Mouse (Mus musculus) forebrain, embryonic 14.5 days (tissue): ENCODE data around the gene Prkcd. TPM values are rescaled to one million over a fixed set of nuclear protein-coding genes. Genes with fewer than 3 reads are reported as not detected.

Source experiments
- ATAC-seq: fragments of 200-750 bp; cut with Nextera tagmentation; 2 replicates; pipeline ENCODE4 v1.8.0; 2017; ENCODE audit warnings: mild to moderate bottlenecking, moderate library complexity
- DNase-seq: peaks from one replicate; pipeline ENCODE4 v3.0.0-alpha.2; 2015; ENCODE audit warnings: low spot score
- H3K27ac ChIP-seq: fragments of 300-500 bp; sonication (generic); 2 replicates; pipeline ENCODE4 v1.5.1; 2014; ENCODE audit warnings: low read depth, mild to moderate bottlenecking, control low read depth, low read length, moderate library complexity
- H3K27me3 ChIP-seq: fragments of 300-500 bp; sonication (generic); replicated peaks from 2 replicates; pipeline ENCODE4 v1.6.1; 2014; ENCODE audit warnings: low read length, control low read depth, mixed read lengths; ENCODE audit not compliant: control insufficient read depth, insufficient read depth
- H3K36me3 ChIP-seq: fragments of 300-500 bp; sonication (generic); 2 replicates; pipeline ENCODE4 v1.6.1; 2014; ENCODE audit warnings: low read length, control low read depth; ENCODE audit not compliant: control insufficient read depth, insufficient read depth
- H3K4me1 ChIP-seq: fragments of 300-500 bp; sonication (generic); 2 replicates; pipeline ENCODE4 v1.6.1; 2014; ENCODE audit warnings: antibody characterized with exemption, low read length, control low read depth; ENCODE audit not compliant: control insufficient read depth, insufficient read depth
- H3K4me2 ChIP-seq: fragments of 300-500 bp; sonication (generic); 2 replicates; pipeline ENCODE4 v1.6.1; 2014; ENCODE audit warnings: mild to moderate bottlenecking, control low read depth, low read length
- H3K4me3 ChIP-seq: fragments of 300-500 bp; sonication (generic); 2 replicates; pipeline ENCODE4 v1.5.1; 2014; ENCODE audit warnings: low read depth, low read length, control low read depth
- H3K9ac ChIP-seq: fragments of 300-500 bp; sonication (generic); 2 replicates; pipeline ENCODE4 v1.6.1; 2014; ENCODE audit warnings: mild to moderate bottlenecking, low read length, control low read depth, moderate library complexity
- H3K9me3 ChIP-seq: fragments of 300-500 bp; sonication (generic); replicated peaks from 2 replicates; pipeline ENCODE4 v1.6.1; 2016; ENCODE audit warnings: low read length, control low read depth, mixed read lengths; ENCODE audit not compliant: control insufficient read depth
- WGBS: fragments of 180-500 bp; shearing (Covaris S2); extraction: QIAGEN DNeasy Blood & Tissue Kit; methylation state at CpG from one replicate; pipeline ENCODE4 v1.1.7; 2014; 5-methylcytosine and 5-hydroxymethylcytosine counted together
- microRNA-seq: library from miRNA; unstranded; fragments of <30 nt; microRNA quantifications from one replicate; pipeline ENCODE4, GENCODE M21; 2016
- polyA plus RNA-seq: library from polyadenylated mRNA; unstranded; fragments of >200 nt; fragmentation: Nextera tagmentation; extraction: Ambion mirVana; gene quantifications from 2 replicates; pipeline ENCODE4 v1.2.1, GENCODE M21; 2014

Gene Prkcd
- polyA plus RNA-seq, 1 experiment from 2014 or later = 17.9 TPM

DNA sequence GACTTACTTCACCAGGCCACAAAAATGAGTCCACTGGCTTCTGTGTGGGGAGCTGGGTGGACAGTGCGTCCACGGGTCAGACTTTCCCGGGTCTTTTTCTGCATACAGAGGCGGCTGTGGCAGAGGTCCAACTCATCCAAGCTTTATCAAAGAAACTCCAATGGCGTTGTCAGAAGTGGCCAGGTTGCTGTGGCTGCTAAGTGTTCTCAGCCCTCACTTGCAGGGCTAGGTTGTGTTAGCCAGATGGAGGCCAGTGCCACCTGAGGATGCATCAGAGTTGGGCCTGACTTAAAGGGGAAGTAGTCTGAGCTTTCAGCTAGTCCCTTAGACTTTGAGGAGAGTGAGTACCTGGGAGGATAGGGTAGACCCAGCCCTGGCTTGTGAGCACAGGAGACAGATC, 74.5 kb downstream of the Prkcd start:
- DNase-seq (no peak), ATAC-seq (no peak)
- Histone ChIP-seq H3K27me3 (no peaks in the 10 kb centered on the region), H3K4me1 (peaks cover 23% of the 10 kb centered on the region), H3K9me3 (no peaks in the 10 kb centered on the region), H3K9ac (peak overlapping the region; percentile 90; the same call in 1 of the 2 replicates), H3K36me3 (peaks cover 11% of the 10 kb centered on the region), H3K4me3 (peak overlapping the region; percentile 77), H3K27ac (no peak overlapping the region), H3K4me2 (peak overlapping the region; percentile 80)
- WGBS = 34% methylated on average over 5 of the region's 5 CpGs

DNA sequence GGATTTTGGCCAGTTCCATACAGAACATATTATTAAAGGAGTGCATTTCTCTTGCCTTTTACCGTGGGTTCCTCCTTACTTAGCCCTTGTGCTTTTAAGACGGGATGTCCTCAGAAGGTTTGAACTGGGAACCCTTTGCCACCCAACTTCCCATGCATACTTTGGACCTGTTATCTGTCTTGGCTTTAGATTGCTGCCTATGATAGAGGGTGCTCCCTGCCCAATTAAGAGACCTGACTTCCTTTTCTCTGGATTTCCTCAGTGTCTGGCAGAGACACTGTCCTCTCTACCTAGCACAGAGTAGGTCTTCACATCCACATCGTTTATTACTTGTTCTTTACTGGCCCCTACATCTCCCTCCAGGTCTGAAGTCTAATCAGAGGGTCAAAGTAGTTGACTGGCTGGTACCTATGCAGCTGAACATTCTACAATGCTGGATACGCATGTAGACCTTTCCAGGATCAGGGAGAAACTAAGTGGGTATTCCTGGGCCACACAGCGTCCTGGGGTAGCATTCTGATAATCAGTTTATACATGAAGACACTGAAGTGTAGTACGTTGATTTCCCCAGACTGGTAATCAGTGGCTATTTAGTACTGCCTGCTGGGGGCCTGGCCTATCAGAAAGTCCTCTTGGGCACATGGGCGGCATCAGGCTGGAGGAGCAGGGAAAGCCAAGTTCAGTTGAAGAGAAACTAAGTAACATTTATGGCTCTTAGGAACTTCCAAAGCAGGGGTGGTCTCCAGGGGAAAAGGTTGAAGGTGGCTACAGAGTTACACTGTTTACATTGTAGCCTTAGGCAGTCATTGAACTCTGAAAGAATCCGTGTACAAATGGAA, 75.6 kb downstream of the Prkcd start:
- H3K9me3 ChIP-seq = no peaks in the 10 kb centered on the region
- H3K4me3 ChIP-seq = peak overlapping the region; percentile 77
- H3K27ac ChIP-seq = 0 out of 2 replicates have a peak overlapping the region, but pooled peaks have one; percentile 89
- DNase-seq (no peak), ATAC-seq (no peak)
- 22% methylated on average over 8 of the region's 8 CpGs for WGBS
- peaks cover 23% of the 10 kb centered on the region for H3K4me1 ChIP-seq
- peak overlapping the region; percentile 90 for H3K9ac ChIP-seq
- H3K4me2 ChIP-seq = peak overlapping the region; percentile 80
- no peaks in the 10 kb centered on the region for H3K27me3 ChIP-seq
- peaks cover 5% of the 10 kb centered on the region for H3K36me3 ChIP-seq

DNA sequence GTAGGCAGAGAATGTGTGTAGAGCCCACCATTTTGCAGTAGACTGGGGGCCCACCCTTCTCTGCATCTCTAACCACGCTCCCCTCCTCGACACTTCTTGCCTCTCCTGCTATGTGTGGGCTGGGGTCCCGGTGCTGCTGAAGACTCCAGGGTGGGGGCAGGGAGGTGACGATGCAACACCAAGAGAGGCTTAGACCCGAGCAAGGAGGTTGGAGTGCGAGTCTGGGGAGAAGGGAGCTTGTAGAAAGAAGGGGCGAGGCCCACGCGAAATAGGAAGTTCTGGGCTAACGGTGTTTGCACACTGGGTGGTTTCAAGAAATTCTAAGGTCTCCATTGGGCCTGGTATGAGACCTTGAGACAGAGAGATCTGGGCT, 76.2 kb downstream of the Prkcd start:
- H3K4me1 ChIP-seq = peaks cover 23% of the 10 kb centered on the region
- peaks cover 5% of the 10 kb centered on the region for H3K36me3 ChIP-seq
- DNase-seq (peak; percentile 38), ATAC-seq (peak; percentile 36)
- peak overlapping the region; percentile 80 for H3K4me2 ChIP-seq
- H3K9me3 ChIP-seq = no peaks in the 10 kb centered on the region
- H3K27ac ChIP-seq = peak overlapping the region; percentile 89
- no peaks in the 10 kb centered on the region for H3K27me3 ChIP-seq
- WGBS = under 1% methylated on average over 10 of the region's 10 CpGs
- peak overlapping the region; percentile 90 for H3K9ac ChIP-seq
- H3K4me3 ChIP-seq = peak overlapping the region; percentile 77

DNA sequence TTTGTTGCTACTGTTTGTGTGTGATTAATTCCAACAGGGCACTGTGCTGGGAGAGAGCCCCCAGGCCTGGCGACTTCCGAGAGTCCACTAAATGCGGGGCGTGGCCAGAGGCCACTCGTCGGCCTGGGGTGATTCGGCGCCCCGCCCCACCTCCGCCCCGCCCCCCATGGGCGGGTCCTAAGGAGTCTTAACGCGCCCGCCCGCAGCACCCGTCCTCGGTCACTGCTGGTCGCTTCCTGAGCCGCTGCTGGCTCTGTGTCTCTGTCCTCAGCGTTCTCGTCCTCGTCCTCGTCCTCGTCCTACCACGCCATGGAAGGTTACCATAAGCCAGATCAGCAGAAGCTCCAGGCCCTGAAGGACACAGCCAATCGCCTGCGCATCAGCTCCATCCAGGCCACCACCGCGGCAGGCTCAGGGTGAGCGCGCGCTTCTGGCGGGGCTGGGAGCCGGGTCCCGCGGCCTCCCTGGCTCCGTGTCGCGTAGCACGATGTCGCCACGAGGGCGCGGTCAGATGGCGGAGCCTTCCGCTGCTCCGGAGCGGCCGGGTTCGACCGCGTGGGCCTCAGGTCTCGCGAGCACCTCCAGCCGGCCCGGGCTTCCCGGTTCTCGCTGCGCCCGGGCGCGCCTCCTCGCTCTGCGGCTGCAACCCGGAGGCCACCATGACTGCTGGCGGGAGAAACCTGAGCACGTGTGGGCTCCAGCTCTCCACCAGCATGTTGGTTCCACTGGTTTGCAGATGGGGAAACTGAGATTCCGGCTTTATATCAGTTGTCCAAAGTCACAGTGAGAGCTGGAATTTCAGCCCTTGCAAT, 76.8 kb downstream of the Prkcd start:
- Histone ChIP-seq H3K27ac (peak overlapping the region; percentile 89), H3K9ac (peak overlapping the region; percentile 90)

DNA sequence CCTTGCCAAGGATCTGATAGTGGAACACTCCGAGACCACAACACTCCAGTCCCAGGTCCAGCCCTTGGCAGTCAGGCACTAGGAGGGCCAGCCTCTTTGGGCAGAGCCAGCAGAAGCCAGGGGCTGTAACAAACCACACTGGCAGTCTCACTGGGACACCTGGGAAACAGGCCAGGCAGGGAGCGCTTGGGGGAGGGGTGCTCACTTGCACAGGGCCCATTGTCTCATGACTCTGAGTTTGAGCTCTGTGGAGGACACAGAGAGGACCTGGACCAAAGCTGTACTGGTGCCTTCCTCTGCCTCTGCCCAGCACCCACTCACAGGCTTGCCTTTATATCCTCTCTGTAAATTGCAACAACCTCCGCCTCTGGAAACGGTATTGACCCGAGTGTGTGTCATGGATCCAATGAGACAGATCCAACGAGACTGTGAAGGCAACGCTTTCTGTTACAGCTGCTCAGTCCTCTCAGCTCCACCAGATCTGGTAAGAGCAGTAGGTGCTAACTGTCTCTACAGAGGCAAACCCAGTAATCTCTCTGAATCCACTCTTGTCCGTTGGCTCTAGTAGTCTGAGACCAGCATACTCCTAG, 77.8 kb downstream of the Prkcd start, which contains the start of gene Tkt:
Gene Tkt (plus strand): TSS at position 229 of the 590 bp plus-strand sequence.
- WGBS = 16% methylated on average over 8 of the region's 8 CpGs
- peak within 1 kb of the TSS; percentile 89 for H3K27ac ChIP-seq
- no peaks in the 10 kb centered on the region for H3K36me3 ChIP-seq
- peak within 1 kb of the TSS; percentile 80 for H3K4me2 ChIP-seq
- no peaks in the 10 kb centered on the region for H3K9me3 ChIP-seq
- ATAC-seq = peak; percentile 40
- H3K4me3 ChIP-seq = peak within 1 kb of the TSS; percentile 77
- peak within 1 kb of the TSS; percentile 90 for H3K9ac ChIP-seq
- no peaks in the 10 kb centered on the region for H3K27me3 ChIP-seq
- peaks cover 23% of the 10 kb centered on the region for H3K4me1 ChIP-seq
- DNase-seq = peak; percentile 68

More for the DNA sequence above, 76.8 kb downstream of the Prkcd start:
- peak overlapping the region; percentile 77 for H3K4me3 ChIP-seq
- peak; percentile 94 for ATAC-seq
- peaks cover 3% of the 10 kb centered on the region for H3K36me3 ChIP-seq
- WGBS = under 1% methylated on average over 69 of the region's 69 CpGs
- H3K27me3 ChIP-seq = no peaks in the 10 kb centered on the region
- peak; percentile 97 for DNase-seq
- peak overlapping the region; percentile 80 for H3K4me2 ChIP-seq
- no peaks in the 10 kb centered on the region for H3K9me3 ChIP-seq
- H3K4me1 ChIP-seq = peaks cover 23% of the 10 kb centered on the region

Small RNAs within 50 kb of the gene (microRNA-seq; reads per million reads assigned to microRNA genes)
- 3.8 reads per million, percentile 21 among the genes with 10 or more reads in this experiment for gene Mir3076

Other genes with a start within 250 kb of the Prkcd start
- gene Dcp1a, start 146.7 kb downstream of the Prkcd start, polyA plus RNA-seq = 12.3 and 14.9 TPM in 2 replicates
- 4.3 and 5.9 TPM in 2 replicates for gene Cacna1d, start 134.8 kb downstream of the Prkcd start, polyA plus RNA-seq
- gene Tkt, start 77.9 kb downstream of the Prkcd start, polyA plus RNA-seq = 134 and 154 TPM in 2 replicates
- 6.0 and 6.7 TPM in 2 replicates for gene Rft1, start 28.1 kb upstream of the Prkcd start, polyA plus RNA-seq
- 19.7 and 20.5 TPM in 2 replicates for gene Sfmbt1, start 88.6 kb upstream of the Prkcd start, polyA plus RNA-seq
- 15.6 and 16.4 TPM in 2 replicates for gene Tmem110, start 199.4 kb upstream of the Prkcd start, polyA plus RNA-seq